Mouse (Mus musculus) midbrain, embryonic 16.5 days (tissue): ENCODE results near the gene Ube2s. TPM values are rescaled to one million over a fixed set of nuclear protein-coding genes. Genes with fewer than 3 reads are reported as not detected.
"Not testable (repeated sequence)": the region's sequence is repeated elsewhere in the genome, so short reads cannot be mapped to it uniquely, and the experiment has no call there.

Source experiments
- ATAC-seq: fragments of 200-750 bp; cut with Nextera tagmentation; 2 replicates; pipeline ENCODE4 v1.8.0; 2017; ENCODE audit warnings: moderate TSS enrichment
- H3K27ac ChIP-seq: fragments of 300-500 bp; sonication (generic); 2 replicates; pipeline ENCODE4 v1.5.1; 2014; ENCODE audit warnings: mild to moderate bottlenecking, low read length, mixed read lengths
- H3K27me3 ChIP-seq: fragments of 300-500 bp; sonication (generic); 2 replicates; pipeline ENCODE4 v1.6.1; 2014; ENCODE audit warnings: low read depth, low read length, mixed read lengths; ENCODE audit not compliant: control insufficient read depth, insufficient read depth
- H3K36me3 ChIP-seq: fragments of 300-500 bp; sonication (generic); 2 replicates; pipeline ENCODE4 v1.6.1; 2014; ENCODE audit warnings: mild to moderate bottlenecking, low read length, moderate library complexity, mixed read lengths; ENCODE audit not compliant: control insufficient read depth, insufficient read depth
- H3K4me1 ChIP-seq: fragments of 300-500 bp; sonication (generic); 2 replicates; pipeline ENCODE4 v1.6.1; 2014; ENCODE audit warnings: mild to moderate bottlenecking, low read length, mixed read lengths; ENCODE audit not compliant: control insufficient read depth, insufficient read depth
- H3K4me2 ChIP-seq: fragments of 300-500 bp; sonication (generic); 2 replicates; pipeline ENCODE4 v1.6.1; 2014; ENCODE audit warnings: mild to moderate bottlenecking, low read length, mixed read lengths
- H3K4me3 ChIP-seq: fragments of 300-500 bp; sonication (generic); 2 replicates; pipeline ENCODE4 v1.5.1; 2014; ENCODE audit warnings: low read depth, mild to moderate bottlenecking, low read length, moderate library complexity, mixed read lengths
- H3K9ac ChIP-seq: fragments of 300-500 bp; sonication (generic); 2 replicates; pipeline ENCODE4 v1.6.1; 2014; ENCODE audit warnings: low read depth, low read length, mixed read lengths
- H3K9me3 ChIP-seq: fragments of 300-500 bp; sonication (generic); replicated peaks from 2 replicates; pipeline ENCODE4 v1.6.1; 2014; ENCODE audit warnings: mild to moderate bottlenecking, low read length, mixed read lengths; ENCODE audit not compliant: control insufficient read depth, poor library complexity, severe bottlenecking
- WGBS: fragments of 180-500 bp; shearing (Covaris S2); extraction: QIAGEN DNeasy Blood & Tissue Kit; methylation state at CpG from one replicate; pipeline ENCODE4 v1.1.7; 2014; 5-methylcytosine and 5-hydroxymethylcytosine counted together
- polyA plus RNA-seq: library from polyadenylated mRNA; unstranded; fragments of >200 nt; fragmentation: Nextera tagmentation; extraction: Ambion mirVana; gene quantifications from 2 replicates; pipeline ENCODE4 v1.2.1, GENCODE M21; 2015

Ube2s gene
- polyA plus RNA-seq, 1 experiment from 2014 or later = 226 TPM

DNA sequence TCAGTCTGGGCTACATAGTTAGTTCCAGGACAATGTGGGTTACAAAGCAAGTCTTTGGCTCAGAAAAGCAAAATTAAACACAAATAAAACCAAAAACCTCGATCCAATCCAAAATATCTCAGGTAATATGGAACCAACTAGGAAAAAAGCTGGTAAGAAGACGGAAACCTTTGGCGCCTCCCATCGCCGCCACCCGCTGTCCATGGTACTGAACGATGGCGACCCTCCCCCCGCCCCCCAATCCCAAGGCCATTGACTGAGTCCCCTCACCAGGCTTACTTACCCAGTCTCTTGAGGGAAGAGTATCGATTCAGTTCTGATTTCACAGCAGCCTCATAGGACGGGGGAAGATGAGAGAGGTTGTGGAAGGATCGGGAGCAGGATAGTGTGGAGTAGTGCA, 18.1 kb upstream of the Ube2s start:
- H3K4me3 ChIP-seq = no peak overlapping the region
- no peaks in the 10 kb centered on the region for H3K9me3 ChIP-seq
- WGBS = 8% methylated on average over 12 of the region's 12 CpGs

DNA sequence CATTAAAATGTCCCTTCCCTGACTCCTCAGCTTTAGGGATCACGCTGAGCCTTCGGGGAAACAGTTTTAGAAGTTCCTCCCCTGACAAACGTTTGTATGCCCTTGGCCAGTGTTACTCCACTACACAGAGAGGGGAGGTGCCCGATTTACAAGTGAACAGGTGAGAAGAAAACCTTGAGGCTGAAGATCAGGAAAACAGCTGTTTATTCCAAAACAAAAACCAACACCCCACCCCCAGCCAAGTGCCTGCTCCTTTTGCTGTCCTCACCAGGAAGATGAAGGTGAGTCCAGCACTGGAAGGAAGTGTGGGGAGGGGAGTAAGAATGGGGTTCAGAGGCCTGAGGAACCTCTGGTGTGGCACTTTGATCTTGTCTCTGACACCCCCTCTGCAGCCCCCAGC, 13.0 kb upstream of the Ube2s start:
- H3K4me2 ChIP-seq = no peak overlapping the region
- H3K9me3 ChIP-seq = no peaks in the 10 kb centered on the region
- no peaks in the 10 kb centered on the region for H3K27me3 ChIP-seq
- WGBS = 66% methylated on average over 4 of the region's 4 CpGs
- no peak for ATAC-seq
- no peaks in the 10 kb centered on the region for H3K4me1 ChIP-seq
- H3K36me3 ChIP-seq = peaks cover 25% of the 10 kb centered on the region
- H3K27ac ChIP-seq = no peak overlapping the region
- no peak overlapping the region for H3K9ac ChIP-seq
- H3K4me3 ChIP-seq = no peak overlapping the region

More for the DNA sequence above, 18.1 kb upstream of the Ube2s start:
- ATAC-seq = no peak
- Histone ChIP-seq H3K27me3 (peaks cover 6% of the 10 kb centered on the region), H3K36me3 (peaks cover 28% of the 10 kb centered on the region), H3K9ac (no peak overlapping the region), H3K4me1 (no peaks in the 10 kb centered on the region), H3K4me2 (no peak overlapping the region), H3K27ac (no peak overlapping the region)

DNA sequence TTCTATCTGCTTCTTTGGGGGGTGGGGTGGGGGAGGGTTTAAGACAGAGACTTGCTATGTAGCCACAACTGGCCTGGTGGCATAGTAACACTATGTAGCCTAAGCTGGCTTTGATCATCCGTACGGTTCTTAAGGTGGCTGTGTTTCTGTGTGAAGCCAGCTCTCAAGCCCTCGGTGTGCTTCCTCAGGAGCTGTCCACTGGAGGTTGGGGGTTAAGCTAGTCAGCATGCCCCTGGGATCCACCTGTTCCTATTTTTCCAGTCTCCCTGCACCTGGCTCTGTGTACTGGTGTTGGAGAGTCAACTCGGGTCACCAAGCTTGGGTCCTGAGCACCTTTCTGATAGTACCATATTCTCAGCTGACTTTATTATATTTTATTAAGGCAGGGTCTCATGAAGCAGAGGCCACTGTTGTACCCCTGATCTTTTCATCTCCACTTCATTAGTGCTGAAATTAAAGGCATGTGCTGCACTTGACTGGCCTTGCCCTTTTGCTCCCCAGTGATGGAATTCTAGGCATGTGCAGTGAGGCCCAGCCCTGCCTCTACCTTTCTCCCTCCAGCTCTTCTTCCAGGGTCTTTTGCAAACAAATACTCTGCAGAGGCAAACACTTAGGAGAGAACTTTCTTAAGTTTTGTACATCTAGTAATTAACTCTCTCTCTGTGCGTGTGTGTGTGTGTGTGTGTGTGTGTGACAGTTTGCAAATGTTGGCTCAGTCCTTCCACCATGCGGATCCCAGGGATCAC, 9.9 kb upstream of the Ube2s start:
- Histone ChIP-seq H3K9ac (no peak overlapping the region), H3K27me3 (no peaks in the 10 kb centered on the region), H3K36me3 (peaks cover under 1% of the 10 kb centered on the region; the same call in 1 of the 2 replicates), H3K4me3 (no peak overlapping the region), H3K27ac (no peak overlapping the region), H3K4me2 (no peak overlapping the region), H3K9me3 (no peaks in the 10 kb centered on the region), H3K4me1 (no peaks in the 10 kb centered on the region)
- 80% methylated on average over 6 of the region's 6 CpGs for WGBS
- no peak for ATAC-seq

DNA sequence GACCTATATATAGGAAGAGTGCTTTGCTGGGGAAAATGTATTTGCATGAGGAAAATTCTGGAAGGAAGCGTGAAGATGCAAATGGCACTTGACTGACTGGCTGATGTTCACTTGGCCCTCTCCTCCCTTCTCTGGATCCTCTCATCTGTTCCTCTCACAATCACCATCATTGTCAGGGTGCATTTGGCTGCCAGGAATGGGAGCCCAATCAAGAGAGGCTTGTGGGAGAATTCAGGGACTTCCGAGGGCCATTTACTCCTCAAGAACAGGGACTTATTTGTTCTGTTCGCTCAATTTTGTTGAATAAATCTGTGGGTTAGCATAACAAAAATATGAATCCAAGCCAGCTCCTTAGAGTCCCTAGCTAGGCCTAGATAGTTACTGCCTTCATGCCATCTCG, 9.3 kb upstream of the Ube2s start:
- no peak overlapping the region for H3K4me2 ChIP-seq
- no peaks in the 10 kb centered on the region for H3K36me3 ChIP-seq
- no peaks in the 10 kb centered on the region for H3K27me3 ChIP-seq
- 79% methylated on average over 4 of the region's 4 CpGs for WGBS
- H3K27ac ChIP-seq = no peak overlapping the region
- ATAC-seq = no peak
- H3K9ac ChIP-seq = no peak overlapping the region
- H3K4me3 ChIP-seq = no peak overlapping the region
- no peaks in the 10 kb centered on the region for H3K9me3 ChIP-seq
- no peaks in the 10 kb centered on the region for H3K4me1 ChIP-seq

DNA sequence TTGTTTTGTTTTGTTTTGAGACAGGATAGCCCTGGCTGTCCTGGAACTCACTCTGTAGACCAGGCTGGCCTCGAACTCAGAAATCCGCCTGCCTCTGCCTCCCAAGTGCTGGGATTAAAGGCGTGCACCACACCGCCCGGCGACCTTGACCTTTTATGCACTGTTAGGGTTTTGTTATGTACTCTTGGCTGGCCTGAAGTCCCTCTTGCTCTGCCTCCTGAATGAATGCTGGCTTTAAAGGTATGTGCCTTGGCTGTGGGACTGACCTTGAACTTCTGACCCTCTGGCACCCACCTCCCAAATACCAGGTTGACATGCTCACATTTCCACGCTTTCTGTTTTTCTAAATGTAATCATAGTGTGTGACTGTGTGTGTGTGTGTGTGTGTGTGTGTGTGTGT, 8.5 kb upstream of the Ube2s start:
- H3K27ac ChIP-seq, H3K27me3 ChIP-seq, ATAC-seq, H3K4me1 ChIP-seq, H3K9ac ChIP-seq, H3K9me3 ChIP-seq, H3K36me3 ChIP-seq, H3K4me3 ChIP-seq, H3K4me2 ChIP-seq: not testable (repeated sequence)
- WGBS = 90% methylated on average over 7 of the region's 7 CpGs

DNA sequence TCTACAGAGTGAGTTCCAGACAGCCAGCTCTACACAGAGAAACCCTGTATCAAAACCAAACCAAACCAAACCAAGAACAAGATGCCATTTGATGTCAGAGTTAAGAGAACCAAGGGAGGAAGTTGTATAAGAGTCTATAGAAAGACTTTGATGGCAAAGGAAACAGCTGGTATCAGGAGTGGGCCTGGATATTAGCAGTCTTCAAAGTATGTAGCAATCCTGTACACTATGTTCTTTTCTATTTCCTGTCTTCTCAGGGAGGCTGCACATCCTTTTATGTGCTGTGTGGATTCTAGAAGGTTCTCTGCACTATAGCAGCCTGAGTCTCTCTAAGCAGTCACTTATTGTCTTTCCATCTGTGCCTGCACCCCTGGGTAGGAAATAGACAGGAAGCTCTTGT, 4.2 kb upstream of the Ube2s start:
- Histone ChIP-seq H3K27me3 (no peaks in the 10 kb centered on the region), H3K9ac (no peak overlapping the region), H3K4me3 (no peak overlapping the region), H3K4me2 (no peak overlapping the region), H3K4me1 (peaks cover 6% of the 10 kb centered on the region; the same call in 1 of the 2 replicates), H3K9me3 (no peaks in the 10 kb centered on the region), H3K27ac (no peak overlapping the region), H3K36me3 (no peaks in the 10 kb centered on the region)
- ATAC-seq = no peak

DNA sequence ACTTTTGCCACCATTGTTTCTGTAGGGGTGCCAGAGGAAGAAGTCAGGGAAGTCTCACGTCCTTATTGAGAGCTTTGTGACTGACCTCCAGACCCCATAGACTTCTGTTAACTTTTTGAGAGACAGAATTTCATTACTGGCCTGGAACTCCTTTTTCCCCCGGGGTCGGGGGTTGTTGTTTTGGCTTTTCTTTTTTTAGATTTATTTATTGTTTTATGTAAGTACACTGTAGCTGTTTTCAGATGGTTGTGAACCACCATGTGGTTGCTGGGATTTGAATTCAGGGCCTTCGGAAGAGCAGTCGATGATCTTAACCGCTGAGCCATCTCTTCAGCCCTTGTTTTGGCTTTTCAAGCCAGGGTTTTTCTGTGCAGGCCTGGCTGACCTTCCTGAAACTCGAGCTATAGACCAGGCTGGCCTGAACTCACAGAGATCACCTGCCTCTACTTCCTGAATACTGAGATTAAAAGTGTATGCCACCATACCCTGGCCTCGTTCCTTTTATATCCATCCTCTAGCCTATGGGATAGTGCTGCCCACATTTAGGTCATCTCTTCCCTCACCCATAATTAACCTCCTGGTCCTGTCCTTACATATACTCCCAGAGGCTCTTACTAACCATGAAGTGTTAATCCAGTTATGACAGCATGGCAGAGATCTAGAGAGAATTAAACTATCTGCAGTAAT, 858 bp upstream of the Ube2s start:
- Histone ChIP-seq H3K4me1 (peaks cover 19% of the 10 kb centered on the region), H3K9me3 (no peaks in the 10 kb centered on the region), H3K9ac (peak overlapping the region; percentile 65), H3K27ac (peak overlapping the region; percentile 88), H3K4me2 (peak overlapping the region; percentile 83), H3K36me3 (peaks cover 6% of the 10 kb centered on the region; the same call in 1 of the 2 replicates), H3K27me3 (no peaks in the 10 kb centered on the region), H3K4me3 (peak overlapping the region; percentile 96)
- no peak for ATAC-seq
- 20% methylated on average over 8 of the region's 8 CpGs for WGBS

DNA sequence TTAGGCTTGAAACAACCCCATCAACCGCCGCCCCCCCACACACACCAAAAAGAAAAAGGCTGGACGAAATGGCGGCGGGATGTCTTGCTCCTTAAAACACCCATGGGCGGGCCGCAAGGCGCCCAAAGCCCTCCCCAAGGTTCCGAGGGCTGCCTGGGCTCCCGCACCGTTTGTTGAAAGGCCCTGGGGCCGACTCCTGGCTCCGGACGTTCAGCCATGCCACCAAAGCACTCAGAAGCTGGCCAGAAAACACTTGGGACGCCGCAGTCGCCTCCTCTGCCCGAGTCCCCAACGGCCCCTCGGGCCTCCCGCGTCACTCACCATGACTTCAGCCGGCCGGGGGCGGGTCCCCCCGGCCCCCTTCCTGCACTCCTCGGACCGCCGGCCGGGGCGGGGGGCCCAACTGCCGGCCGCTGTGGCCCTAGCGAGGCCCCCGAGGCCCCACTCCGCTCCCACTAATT, 518 bp downstream of the Ube2s start:
- peak overlapping the region; percentile 97 for H3K9ac ChIP-seq
- peaks cover 12% of the 10 kb centered on the region; the same call in 1 of the 2 replicates for H3K36me3 ChIP-seq
- no peaks in the 10 kb centered on the region for H3K27me3 ChIP-seq
- peaks cover 19% of the 10 kb centered on the region for H3K4me1 ChIP-seq
- H3K27ac ChIP-seq = peak overlapping the region; percentile 97
- H3K9me3 ChIP-seq = no peaks in the 10 kb centered on the region
- peak overlapping the region; percentile 96 for H3K4me3 ChIP-seq
- no peak for ATAC-seq
- 1% methylated on average over 23 of the region's 36 CpGs for WGBS
- peak overlapping the region; percentile 83 for H3K4me2 ChIP-seq

DNA sequence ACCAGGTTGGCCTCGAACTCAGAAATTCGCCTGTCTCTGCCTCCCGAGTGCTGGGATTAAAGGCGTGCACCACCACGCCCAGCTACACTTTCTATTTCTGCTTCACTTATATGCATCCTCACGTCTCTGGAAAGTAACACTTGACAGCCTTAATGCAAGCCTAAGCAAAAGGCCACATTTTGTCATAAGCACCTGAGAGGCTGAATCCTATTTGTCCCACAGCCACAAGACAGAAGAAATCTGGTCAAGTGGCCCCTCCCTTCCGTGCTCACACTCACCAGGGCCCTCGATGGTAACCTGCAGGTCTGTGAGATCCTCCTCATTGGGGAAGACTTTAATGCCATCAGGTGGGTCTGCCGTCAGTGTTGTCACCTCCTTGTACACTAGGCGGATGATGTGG, 1.3 kb downstream of the Ube2s start:
- 41% methylated on average over 10 of the region's 10 CpGs for WGBS
- Histone ChIP-seq H3K4me1 (peaks cover 19% of the 10 kb centered on the region), H3K4me3 (peak overlapping the region; percentile 96), H3K4me2 (peak overlapping the region; percentile 83), H3K9ac (peak overlapping the region; percentile 97), H3K36me3 (peaks cover 12% of the 10 kb centered on the region; the same call in 1 of the 2 replicates)
- not testable (repeated sequence) for H3K27me3 ChIP-seq, H3K27ac ChIP-seq, ATAC-seq, H3K9me3 ChIP-seq
